Mouse (Mus musculus) heart, embryonic 11.5 days (tissue): ENCODE results near the gene BC035044. TPM values are rescaled to one million over a fixed set of nuclear protein-coding genes. Genes with fewer than 3 reads are reported as not detected.
"Not testable (repeated sequence)": the region's sequence is repeated elsewhere in the genome, so short reads cannot be mapped to it uniquely, and the experiment has no call there.

Source experiments
- ATAC-seq: fragments of 200-750 bp; cut with Nextera tagmentation; replicated peaks from 2 replicates; pipeline ENCODE4 v1.8.0; 2017; ENCODE audit warnings: moderate library complexity; ENCODE audit not compliant: insufficient number of reproducible peaks, low FRiP score, low TSS enrichment
- H3K27ac ChIP-seq: fragments of 300-500 bp; sonication (generic); 2 replicates; pipeline ENCODE4 v1.5.1; 2014; ENCODE audit warnings: mild to moderate bottlenecking, low read depth, low read length
- H3K27me3 ChIP-seq: fragments of 300-500 bp; sonication (generic); 2 replicates; pipeline ENCODE4 v1.6.1; 2014; ENCODE audit warnings: mild to moderate bottlenecking, low read length, mixed read lengths; ENCODE audit not compliant: control insufficient read depth, insufficient read depth
- H3K36me3 ChIP-seq: fragments of 300-500 bp; sonication (generic); 2 replicates; pipeline ENCODE4 v1.6.1; 2014; ENCODE audit warnings: mild to moderate bottlenecking, low read length, moderate library complexity, mixed read lengths; ENCODE audit not compliant: control insufficient read depth, insufficient read depth
- H3K4me1 ChIP-seq: fragments of 300-500 bp; sonication (generic); 2 replicates; pipeline ENCODE4 v1.6.1; 2014; ENCODE audit warnings: low read length; ENCODE audit not compliant: control insufficient read depth, insufficient read depth
- H3K4me2 ChIP-seq: fragments of 300-500 bp; sonication (generic); 2 replicates; pipeline ENCODE4 v1.6.1; 2014; ENCODE audit warnings: mild to moderate bottlenecking, moderate library complexity
- H3K4me3 ChIP-seq: fragments of 300-500 bp; sonication (generic); 2 replicates; pipeline ENCODE4 v1.5.1; 2014; ENCODE audit warnings: low read depth, low read length
- H3K9ac ChIP-seq: fragments of 300-500 bp; sonication (generic); 2 replicates; pipeline ENCODE4 v1.6.1; 2014; ENCODE audit warnings: mild to moderate bottlenecking, low read depth, low read length, moderate library complexity
- H3K9me3 ChIP-seq: fragments of 300-500 bp; sonication (generic); replicated peaks from 2 replicates; pipeline ENCODE4 v1.6.1; 2016; ENCODE audit warnings: low read length; ENCODE audit not compliant: control insufficient read depth
- WGBS: fragments of 180-500 bp; shearing (Covaris S2); extraction: QIAGEN DNeasy Blood & Tissue Kit; methylation state at CpG from one replicate; pipeline ENCODE4 v1.1.7; 2014; ENCODE audit not compliant: insufficient replicate concordance; 5-methylcytosine and 5-hydroxymethylcytosine counted together
- polyA plus RNA-seq: library from polyadenylated mRNA; unstranded; fragments of >200 nt; fragmentation: Nextera tagmentation; extraction: Ambion mirVana; gene quantifications from 2 replicates; pipeline ENCODE4 v1.2.1, GENCODE M21; 2014

Gene BC035044
- polyA plus RNA-seq, 1 experiment from 2014 or later = 0.69 TPM

DNA sequence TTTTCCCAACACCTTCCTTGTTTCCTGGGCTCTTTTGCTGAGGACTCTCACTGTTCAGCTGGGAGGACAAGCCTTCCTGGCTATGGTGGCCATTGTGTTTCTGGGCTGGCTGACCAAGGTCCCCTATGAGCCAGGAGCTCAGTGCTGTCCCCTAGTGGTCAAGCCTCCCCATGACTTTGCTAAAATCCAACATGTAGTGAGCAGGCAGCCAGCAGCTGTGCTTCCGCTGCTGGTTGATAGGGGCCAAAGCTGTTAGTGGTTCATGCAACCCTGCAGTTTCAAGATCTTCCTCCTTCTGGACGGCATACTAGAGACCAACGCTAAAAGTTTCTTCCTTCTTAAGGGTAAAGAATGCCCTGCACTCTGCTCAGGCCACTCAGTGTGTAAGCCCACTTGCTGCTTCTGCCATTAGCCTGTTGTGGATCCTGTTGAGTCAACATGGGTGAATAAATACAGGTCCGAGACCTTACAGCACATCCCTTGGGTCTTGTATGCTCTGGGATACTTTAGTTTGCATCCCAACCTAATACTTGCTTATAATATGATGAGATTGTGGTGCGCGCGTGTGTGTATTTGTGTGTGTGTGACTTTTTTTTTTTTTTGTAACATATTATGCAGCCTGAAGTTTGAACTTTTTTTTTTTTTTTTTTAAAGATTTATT, 45.5 kb downstream of the BC035044 start:
- Histone ChIP-seq H3K27ac (no peak overlapping the region), H3K9me3 (no peaks in the 10 kb centered on the region), H3K36me3 (no peaks in the 10 kb centered on the region), H3K4me2 (no peak overlapping the region), H3K4me1 (no peaks in the 10 kb centered on the region; the same call in 1 of the 2 replicates), H3K4me3 (no peak overlapping the region), H3K9ac (no peak overlapping the region), H3K27me3 (no peaks in the 10 kb centered on the region)
- 29% methylated on average over 7 of the region's 7 CpGs for WGBS
- ATAC-seq = no peak

DNA sequence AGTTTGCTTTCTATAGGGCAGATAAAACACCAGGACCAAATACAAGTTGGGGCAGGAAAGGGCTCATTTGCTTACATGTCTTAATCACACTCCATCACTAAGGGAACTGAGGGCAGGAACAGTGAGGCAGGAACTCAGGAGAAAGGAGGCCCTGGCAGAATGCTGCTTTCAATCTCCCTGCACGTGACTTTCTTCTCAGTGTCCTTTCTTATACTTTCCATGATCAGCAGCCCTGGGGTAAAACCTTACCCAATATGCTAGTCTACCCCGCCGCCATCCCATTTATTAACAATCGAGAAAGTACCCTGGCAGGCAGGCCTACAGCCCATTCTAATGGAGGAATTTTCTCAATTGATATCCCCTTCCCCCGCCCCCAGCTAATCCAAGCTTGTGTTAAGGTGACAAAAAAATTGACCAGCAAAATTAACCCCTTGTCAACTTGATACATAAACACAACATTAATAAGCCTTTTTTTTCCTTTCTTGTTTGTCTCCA, 46.3 kb downstream of the BC035044 start:
- Histone ChIP-seq H3K27me3 (no peaks in the 10 kb centered on the region), H3K9ac (no peak overlapping the region), H3K27ac (no peak overlapping the region), H3K36me3 (no peaks in the 10 kb centered on the region), H3K4me3 (no peak overlapping the region), H3K9me3 (no peaks in the 10 kb centered on the region), H3K4me2 (no peak overlapping the region), H3K4me1 (no peaks in the 10 kb centered on the region; the same call in 1 of the 2 replicates)
- WGBS = 83% methylated on average over 5 of the region's 5 CpGs
- no peak for ATAC-seq

DNA sequence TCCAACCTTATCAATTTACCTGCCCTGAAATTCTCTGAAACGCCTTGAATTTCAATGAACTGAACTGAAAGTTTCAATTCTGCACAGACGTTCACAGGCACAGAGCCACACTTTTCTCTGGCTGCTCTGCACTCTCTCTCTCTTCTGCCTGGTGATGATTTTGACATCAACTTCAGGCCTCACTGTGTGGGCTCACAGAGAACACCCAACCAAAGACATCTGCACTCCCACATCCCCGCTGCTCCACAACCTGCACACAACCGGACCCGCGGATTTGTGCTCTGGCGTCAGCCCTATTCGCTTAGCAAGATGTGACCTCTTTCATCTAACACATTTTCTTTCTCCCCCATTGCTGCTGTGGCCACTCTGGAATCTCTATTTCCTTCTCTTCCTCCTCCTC, 46.8 kb downstream of the BC035044 start:
- Histone ChIP-seq H3K36me3 (no peaks in the 10 kb centered on the region), H3K27me3 (no peaks in the 10 kb centered on the region), H3K9ac (no peak overlapping the region), H3K27ac (no peak overlapping the region), H3K9me3 (no peaks in the 10 kb centered on the region), H3K4me1 (no peaks in the 10 kb centered on the region; the same call in 1 of the 2 replicates), H3K4me3 (peak overlapping the region; percentile 87), H3K4me2 (peak overlapping the region; percentile 82)
- no peak for ATAC-seq
- 33% methylated on average over 8 of the region's 8 CpGs for whole genome bisulfite sequencing

DNA sequence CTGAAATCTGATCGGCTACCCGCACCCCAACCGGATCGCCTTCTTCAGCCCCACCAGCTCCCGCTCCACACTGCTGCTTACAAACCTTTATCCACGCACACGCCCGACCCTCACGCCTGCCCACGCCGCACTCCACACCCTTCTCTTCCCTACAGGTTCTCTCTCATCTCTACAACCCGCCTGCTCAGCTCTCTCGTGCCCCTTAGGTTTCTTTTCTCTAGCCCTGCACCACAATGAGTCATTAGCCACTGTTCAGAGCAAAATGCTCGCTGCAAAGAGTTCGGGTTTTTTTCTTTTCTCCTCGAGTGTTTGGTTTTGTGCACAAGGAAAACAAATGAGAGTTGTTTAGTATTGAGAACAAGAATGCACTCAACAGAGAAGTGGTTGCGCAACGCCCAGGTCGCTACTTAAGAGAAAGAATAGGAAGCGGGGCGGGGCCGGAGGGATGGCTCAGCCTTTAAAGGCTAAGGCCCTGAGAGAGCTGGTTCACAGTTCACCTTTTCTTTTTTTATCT, 47.4 kb downstream of the BC035044 start:
- H3K9ac ChIP-seq = peak overlapping the region; percentile 84
- peak overlapping the region; percentile 87 for H3K4me3 ChIP-seq
- under 1% methylated on average over 22 of the region's 22 CpGs for WGBS
- no peaks in the 10 kb centered on the region for H3K9me3 ChIP-seq
- no peaks in the 10 kb centered on the region; the same call in 1 of the 2 replicates for H3K4me1 ChIP-seq
- no peaks in the 10 kb centered on the region for H3K27me3 ChIP-seq
- H3K27ac ChIP-seq = peak overlapping the region; percentile 77
- ATAC-seq = peak; percentile 37
- peak overlapping the region; percentile 82 for H3K4me2 ChIP-seq
- no peaks in the 10 kb centered on the region for H3K36me3 ChIP-seq

DNA sequence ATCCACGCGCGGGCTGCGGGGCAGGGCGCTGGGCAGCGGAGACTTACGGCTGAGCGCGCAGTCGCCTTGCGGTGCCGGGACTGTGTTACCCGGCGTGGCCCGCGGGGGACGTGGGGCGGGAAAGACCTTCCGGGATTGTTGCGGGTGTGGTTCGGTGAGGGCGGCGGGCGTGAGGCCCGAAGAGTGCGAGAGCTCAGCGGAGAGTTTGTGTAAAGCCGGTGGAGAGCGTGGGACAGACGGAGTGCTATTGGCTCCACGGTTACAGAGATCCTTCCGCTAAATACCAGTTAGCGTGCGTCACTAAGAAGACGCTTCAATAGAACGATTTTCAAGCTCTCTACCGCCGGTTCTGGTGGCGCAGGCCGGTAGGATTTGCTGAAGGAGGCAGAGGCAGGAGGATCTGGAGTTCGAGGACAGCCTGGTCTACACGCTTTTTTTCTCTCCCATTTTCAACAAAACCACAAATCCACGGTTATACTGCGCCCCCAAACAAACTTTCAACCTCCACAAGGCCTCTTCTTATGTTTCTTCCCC, 47.9 kb downstream of the BC035044 start:
- peak overlapping the region; percentile 87 for H3K9ac ChIP-seq
- WGBS = 1% methylated on average over 44 of the region's 44 CpGs
- H3K36me3 ChIP-seq = no peaks in the 10 kb centered on the region
- no peaks in the 10 kb centered on the region; the same call in 1 of the 2 replicates for H3K4me1 ChIP-seq
- peak overlapping the region; percentile 77 for H3K27ac ChIP-seq
- ATAC-seq = peak; percentile 72
- H3K9me3 ChIP-seq = no peaks in the 10 kb centered on the region
- peak overlapping the region; percentile 82 for H3K4me2 ChIP-seq
- H3K4me3 ChIP-seq = peak overlapping the region; percentile 87
- H3K27me3 ChIP-seq = no peaks in the 10 kb centered on the region

DNA sequence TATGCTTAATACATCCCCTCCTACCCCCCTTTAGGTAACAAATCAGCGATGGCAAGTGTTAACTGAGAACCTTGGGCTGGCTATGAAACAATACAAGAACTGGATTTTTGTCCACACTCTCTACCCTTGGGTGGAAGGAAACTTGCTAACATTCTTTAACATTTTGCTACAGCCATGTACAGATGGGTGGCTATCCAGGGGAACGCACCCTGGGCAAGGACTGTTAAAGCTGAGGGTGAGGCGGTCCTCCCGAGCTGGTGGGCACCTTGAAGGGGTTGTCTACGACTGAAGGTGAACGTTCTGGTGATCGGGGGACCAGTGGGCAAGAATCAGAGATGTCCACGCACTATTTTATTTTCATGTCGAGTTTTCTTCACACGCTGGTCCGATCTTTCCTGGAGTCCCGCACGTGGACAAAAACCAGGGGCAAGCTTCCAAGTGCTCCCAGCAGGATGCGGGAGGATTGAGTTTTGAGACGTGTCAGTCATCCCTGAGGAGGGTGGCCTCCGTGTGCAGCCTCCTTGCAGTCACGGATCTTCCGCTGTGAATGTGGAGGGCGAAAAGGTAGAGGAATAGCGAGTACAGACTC, 48.5 kb downstream of the BC035044 start:
- Histone ChIP-seq H3K36me3 (no peaks in the 10 kb centered on the region), H3K27me3 (no peaks in the 10 kb centered on the region), H3K9me3 (no peaks in the 10 kb centered on the region), H3K9ac (peak overlapping the region; percentile 87), H3K27ac (peak overlapping the region; percentile 76; the same call in 1 of the 2 replicates), H3K4me1 (no peaks in the 10 kb centered on the region; the same call in 1 of the 2 replicates), H3K4me2 (peak overlapping the region; percentile 82), H3K4me3 (peak overlapping the region; percentile 87)
- no peak for ATAC-seq
- WGBS = 2% methylated on average over 20 of the region's 20 CpGs

DNA sequence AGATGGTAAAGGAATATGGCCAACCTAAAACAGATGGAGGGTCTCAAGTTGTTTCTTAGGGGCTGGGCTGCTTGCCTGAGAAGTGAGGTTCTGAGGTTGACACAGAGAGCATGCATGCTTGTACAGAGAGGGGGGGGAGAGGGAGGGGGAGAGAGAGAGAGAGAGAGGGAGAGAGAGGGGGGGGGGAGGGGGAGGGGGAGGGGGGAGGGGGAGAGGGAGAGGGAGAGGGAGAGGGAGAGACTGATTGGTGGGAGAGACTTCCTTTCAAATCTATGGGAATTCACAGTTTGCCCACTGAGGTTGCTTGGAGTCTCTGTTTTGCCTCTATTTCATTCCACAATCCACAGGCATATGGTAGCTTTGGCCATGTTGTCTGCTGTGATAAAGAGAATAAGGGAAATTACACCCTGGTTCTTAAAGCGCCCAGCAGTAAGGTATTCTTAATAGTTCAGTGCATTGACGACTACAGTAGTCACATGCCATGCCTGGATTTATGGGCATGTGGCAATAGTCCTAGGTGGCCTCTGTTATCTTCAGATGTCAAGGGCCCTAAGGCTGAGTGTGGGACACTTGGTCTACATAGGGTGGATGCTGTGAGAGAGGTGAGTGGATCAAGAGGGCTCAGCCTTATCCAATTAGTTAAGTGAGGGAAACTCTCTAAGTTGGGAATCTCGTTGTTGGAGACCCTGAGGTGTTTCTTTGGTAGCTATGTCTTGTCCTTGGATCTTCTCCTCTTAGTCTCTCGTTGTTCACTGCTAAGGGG, 49.4 kb downstream of the BC035044 start:
- WGBS = 40% methylated on average over 4 of the region's 4 CpGs
- no peak overlapping the region for H3K9ac ChIP-seq
- H3K4me2 ChIP-seq = peak overlapping the region; percentile 82
- no peak for ATAC-seq
- no peaks in the 10 kb centered on the region for H3K9me3 ChIP-seq
- H3K27me3 ChIP-seq = no peaks in the 10 kb centered on the region
- peak overlapping the region; percentile 87 for H3K4me3 ChIP-seq
- no peaks in the 10 kb centered on the region; the same call in 1 of the 2 replicates for H3K4me1 ChIP-seq
- no peaks in the 10 kb centered on the region for H3K36me3 ChIP-seq
- H3K27ac ChIP-seq = no peak overlapping the region

DNA sequence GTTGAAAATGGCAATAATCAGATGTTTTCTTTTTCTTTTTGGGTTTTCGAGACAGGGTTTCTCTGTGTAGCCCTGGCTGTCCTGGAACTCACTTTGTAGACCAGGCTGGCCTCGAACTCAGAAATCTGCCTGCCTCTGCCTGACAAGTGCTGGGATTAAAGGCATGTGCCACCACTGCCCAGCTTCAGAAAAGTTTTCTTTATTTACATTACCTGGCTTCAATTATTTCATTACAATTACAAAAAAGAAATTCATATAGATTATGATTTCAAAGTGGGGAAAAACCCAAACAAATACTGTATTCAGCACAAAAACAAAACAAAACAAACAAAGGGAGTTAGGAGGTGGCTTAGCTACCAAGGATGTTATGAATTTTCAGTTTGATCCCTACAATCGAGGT, 50.3 kb downstream of the BC035044 start:
- not testable (repeated sequence) for H3K9ac ChIP-seq, ATAC-seq, H3K36me3 ChIP-seq, H3K9me3 ChIP-seq, H3K27me3 ChIP-seq, H3K4me1 ChIP-seq, H3K4me3 ChIP-seq, H3K4me2 ChIP-seq, H3K27ac ChIP-seq
- 82% methylated on average over 3 of the region's 3 CpGs for WGBS
